ENCODE assay signal across 47 mouse cellular contexts in the genomic region with DNA sequence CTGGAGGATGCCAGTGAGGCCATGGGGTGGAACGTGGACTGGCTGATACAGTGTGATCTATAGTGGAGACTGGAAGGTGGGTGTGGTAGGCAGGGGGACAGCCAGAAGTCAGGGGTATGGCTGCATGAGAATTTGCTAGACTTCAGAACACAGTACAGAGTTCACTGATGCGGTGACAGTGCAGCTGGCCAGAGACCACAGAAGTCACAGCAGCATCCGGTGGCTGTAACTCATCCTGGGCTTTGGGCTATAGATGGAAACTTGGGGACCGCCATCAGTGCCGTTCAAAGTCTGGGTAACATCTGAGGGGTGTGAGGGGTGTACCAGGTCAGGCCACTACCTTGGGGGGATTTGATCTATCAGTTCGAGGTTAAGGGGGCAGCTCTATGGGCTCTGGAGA. TPM values are rescaled to one million over a fixed set of nuclear protein-coding genes. Genes with fewer than 3 reads are reported as not detected.
"Had no signal": no experiment of that assay in that cellular context is flagged by ENCODE, and none has a peak within 500 bp of the region (broad histone marks: within the 10 kb centered on the region; RNA-seq: fewer than 3 reads in every experiment).

No protein-coding gene starts in this region.

- ATAC-seq: hindbrain, embryonic 16.5 days; hindbrain, postnatal 0 days; inflammation-experienced regulatory T-cells, adult 6 months; intestine, embryonic 15.5 days; intestine, embryonic 16.5 days; intestine, postnatal 0 days had no signal

- H3K4me1 ChIP-seq: heart, embryonic 12.5 days; heart, embryonic 13.5 days; heart, embryonic 15.5 days; hindbrain, embryonic 10.5 days; hindbrain, embryonic 12.5 days; hindbrain, embryonic 13.5 days; hindbrain, embryonic 15.5 days; intestine, embryonic 15.5 days; kidney, embryonic 15.5 days had no signal

- H3K27me3 ChIP-seq: heart, embryonic 12.5 days; heart, embryonic 15.5 days; hindbrain, embryonic 12.5 days; hindbrain, embryonic 15.5 days; intestine, embryonic 15.5 days; kidney, embryonic 15.5 days had no signal

- H3K36me3 ChIP-seq: heart, embryonic 12.5 days; heart, embryonic 13.5 days; heart, embryonic 15.5 days; hindbrain, embryonic 15.5 days; intestine, embryonic 15.5 days; kidney, embryonic 15.5 days had no signal

- DNase-seq: heart, postnatal 10 days; heart, postnatal 14 days; heart, postnatal 36 days; heart, postnatal 4 days; kidney, adult 11 months; kidney, adult 18-20 months; kidney, adult 2 months; kidney, adult 8-10 months; kidney, adult 9 months; kidney, postnatal 10 days; kidney, postnatal 14 days; kidney, postnatal 25 days; kidney, postnatal 36 days; kidney, postnatal 4 days; layer of hippocampus, adult 9-11 months; layer of hippocampus, postnatal 36 days had no signal

- H3K4me3 ChIP-seq: heart, embryonic 12.5 days; heart, embryonic 13.5 days; heart, embryonic 15.5 days; hindbrain, embryonic 10.5 days; hindbrain, embryonic 12.5 days; hindbrain, embryonic 13.5 days; hindbrain, embryonic 15.5 days; intestine, embryonic 15.5 days; kidney, embryonic 15.5 days; layer of hippocampus, adult 2 months; left cerebral cortex, adult 2 months had no signal

- H3K9ac ChIP-seq: heart, embryonic 12.5 days; heart, embryonic 13.5 days; heart, embryonic 15.5 days; hindbrain, embryonic 12.5 days; hindbrain, embryonic 13.5 days; hindbrain, embryonic 14.5 days; hindbrain, embryonic 15.5 days; intestine, embryonic 15.5 days; kidney, embryonic 15.5 days had no signal

- H3K27ac ChIP-seq: heart, embryonic 13.5 days; heart, embryonic 15.5 days; hindbrain, embryonic 10.5 days; hindbrain, embryonic 12.5 days; hindbrain, embryonic 13.5 days; hindbrain, embryonic 14.5 days; hindbrain, embryonic 15.5 days; hindbrain, postnatal 0 days; intestine, embryonic 15.5 days; kidney, embryonic 15.5 days; kidney, postnatal 0 days; layer of hippocampus, adult 2 months; left cerebral cortex, adult 2 months had no signal

- H3K9me3 ChIP-seq: heart, embryonic 12.5 days; heart, embryonic 13.5 days; heart, embryonic 15.5 days; hindbrain, embryonic 10.5 days; hindbrain, embryonic 12.5 days; hindbrain, embryonic 13.5 days; hindbrain, embryonic 15.5 days; intestine, embryonic 15.5 days; kidney, embryonic 15.5 days had no signal

- H3K4me2 ChIP-seq: heart, embryonic 11.5 days; heart, embryonic 12.5 days; heart, embryonic 13.5 days; heart, embryonic 15.5 days; hindbrain, embryonic 12.5 days; hindbrain, embryonic 13.5 days; hindbrain, embryonic 14.5 days; hindbrain, embryonic 15.5 days; intestine, embryonic 15.5 days; kidney, embryonic 15.5 days had no signal

RNA-seq across cellular contexts. Expression of a gene that starts 11.5 kb away (rescaled TPM):
- total RNA-seq: heart, postnatal 10 days; heart, postnatal 14 days; heart, postnatal 25 days; heart, postnatal 36 days; heart, postnatal 4 days; hematopoietic stem cell, adult 5-6 weeks; hindbrain, postnatal 0 days; layer of hippocampus, adult 18-20 months; layer of hippocampus, adult 2 months; layer of hippocampus, adult 8-10 months; layer of hippocampus, postnatal 10 days; layer of hippocampus, postnatal 14 days; layer of hippocampus, postnatal 25 days; layer of hippocampus, postnatal 36 days; left cerebral cortex, adult 18-20 months; left cerebral cortex, adult 2 months had no signal
- polyA plus RNA-seq: inflammation-experienced regulatory T-cells, adult 6 months; kidney, adult 2 months; large intestine, adult 2 months had no signal

RNA-seq across cellular contexts. Expression of a gene that starts 22.2 kb away (rescaled TPM):
- total RNA-seq: heart, postnatal 10 days; heart, postnatal 14 days; heart, postnatal 25 days; heart, postnatal 36 days; heart, postnatal 4 days; hematopoietic stem cell, adult 5-6 weeks; hindbrain, postnatal 0 days; layer of hippocampus, adult 18-20 months; layer of hippocampus, adult 2 months; layer of hippocampus, postnatal 10 days; layer of hippocampus, postnatal 14 days; layer of hippocampus, postnatal 25 days; layer of hippocampus, postnatal 36 days; left cerebral cortex, adult 18-20 months; left cerebral cortex, adult 2 months had no signal
- polyA plus RNA-seq: heart, embryonic 11.5 days; heart, embryonic 12.5 days; heart, embryonic 13.5 days; heart, embryonic 14.5 days; heart, embryonic 15.5 days; heart, postnatal 0 days; hindbrain, embryonic 10.5 days; hindbrain, embryonic 12.5 days; hindbrain, embryonic 13.5 days; hindbrain, embryonic 14.5 days; hindbrain, embryonic 16.5 days; hindbrain, postnatal 0 days; inflammation-experienced regulatory T-cells, adult 6 months; intestine, embryonic 14.5 days; intestine, embryonic 15.5 days; intestine, postnatal 0 days; kidney, adult 2 months; large intestine, adult 2 months had no signal
